Mouse (Mus musculus): Measurements from ENCODE around the gene Rgs6. TPM values are rescaled to one million over a fixed set of nuclear protein-coding genes. Genes with fewer than 3 reads are reported as not detected.

Rgs6 gene
- polyA plus RNA-seq, 1 experiment from 2014 or later = 7.4 TPM

DNA sequence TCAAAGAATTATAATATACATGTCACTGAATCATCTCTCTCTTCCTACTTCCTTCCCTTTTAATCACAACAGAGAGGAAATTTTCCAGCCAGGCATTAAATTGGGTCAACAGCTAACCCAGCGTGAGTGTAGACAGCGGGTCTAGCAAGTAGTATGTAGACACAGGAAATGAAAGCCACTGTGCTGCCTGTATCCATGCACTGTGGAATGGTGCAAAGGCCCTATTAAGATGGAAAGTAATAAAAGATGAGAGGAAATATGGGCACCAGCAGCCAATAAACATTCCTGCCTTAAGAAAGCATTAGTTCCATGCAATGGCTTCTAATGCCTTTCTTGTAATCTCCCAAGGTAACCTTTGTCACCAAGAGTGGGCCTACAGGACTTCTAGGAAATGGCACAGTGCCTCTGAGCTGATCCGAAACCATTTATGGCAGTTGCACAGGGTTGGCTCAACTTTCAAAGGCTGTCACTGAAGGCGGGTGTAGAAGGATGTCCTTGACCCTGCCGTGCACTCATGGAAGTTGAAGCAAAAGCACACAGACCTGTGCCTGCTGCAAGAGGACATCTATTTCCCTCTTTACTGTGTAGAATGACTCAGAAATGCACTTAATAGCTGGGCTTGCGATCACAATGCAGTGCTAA is 347.1 kb downstream of the Rgs6 start:
- H3K9ac ChIP-seq (replicated peaks; ENCODE audit: low read depth, low read length) = no peak overlapping the region
- H3K27me3 ChIP-seq (ENCODE audit: control insufficient read depth, insufficient read depth, low read length) = no peaks in the 10 kb centered on the region
- no peak overlapping the region for H3K27ac ChIP-seq (ENCODE audit: low read depth, low read length)
- no peaks in the 10 kb centered on the region for H3K4me1 ChIP-seq (ENCODE audit: control insufficient read depth, insufficient read depth, low read length)
- no peaks in the 10 kb centered on the region for H3K9me3 ChIP-seq (ENCODE audit: control insufficient read depth, low read length)
- H3K36me3 ChIP-seq (ENCODE audit: control insufficient read depth, insufficient read depth, low read length) = no peaks in the 10 kb centered on the region
- H3K4me3 ChIP-seq (ENCODE audit: low read depth, low read length) = no peak overlapping the region
- WGBS = 76% methylated on average over 6 of the region's 6 CpGs
- no peak for ATAC-seq (ENCODE audit: low read depth)
- H3K4me2 ChIP-seq (ENCODE audit: low read depth, low read length) = no peak overlapping the region

DNA sequence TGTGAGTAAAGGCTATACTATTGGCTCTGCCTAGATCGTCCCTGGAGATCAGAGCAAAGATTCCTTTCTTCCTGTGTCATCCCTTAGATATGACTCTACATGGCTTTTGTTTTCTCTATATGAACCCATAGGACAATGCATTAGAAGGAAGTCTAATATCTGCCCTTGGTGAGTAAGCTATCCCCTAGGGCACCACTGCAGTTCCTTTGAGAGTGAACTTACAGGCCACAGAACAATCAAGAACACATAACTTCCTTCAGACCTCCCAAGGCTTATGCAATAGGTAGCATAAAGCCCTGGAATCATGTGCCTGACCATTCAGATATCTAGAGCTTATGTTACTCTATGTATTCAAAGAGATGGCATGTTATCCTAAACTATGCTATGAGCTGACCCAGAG is 347.7 kb downstream of the Rgs6 start:
- H3K27ac ChIP-seq (ENCODE audit: low read depth, low read length) = no peak overlapping the region
- no peaks in the 10 kb centered on the region for H3K9me3 ChIP-seq (ENCODE audit: control insufficient read depth, low read length)
- H3K4me3 ChIP-seq (ENCODE audit: low read depth, low read length) = no peak overlapping the region
- ATAC-seq (ENCODE audit: low read depth) = no peak
- no peak overlapping the region for H3K9ac ChIP-seq (replicated peaks; ENCODE audit: low read depth, low read length)
- H3K36me3 ChIP-seq (ENCODE audit: control insufficient read depth, insufficient read depth, low read length) = no peaks in the 10 kb centered on the region
- H3K27me3 ChIP-seq (ENCODE audit: control insufficient read depth, insufficient read depth, low read length) = no peaks in the 10 kb centered on the region
- H3K4me2 ChIP-seq (ENCODE audit: low read depth, low read length) = no peak overlapping the region
- 91% methylated on average over 1 of the region's 1 CpGs for WGBS
- no peaks in the 10 kb centered on the region for H3K4me1 ChIP-seq (ENCODE audit: control insufficient read depth, insufficient read depth, low read length)

DNA sequence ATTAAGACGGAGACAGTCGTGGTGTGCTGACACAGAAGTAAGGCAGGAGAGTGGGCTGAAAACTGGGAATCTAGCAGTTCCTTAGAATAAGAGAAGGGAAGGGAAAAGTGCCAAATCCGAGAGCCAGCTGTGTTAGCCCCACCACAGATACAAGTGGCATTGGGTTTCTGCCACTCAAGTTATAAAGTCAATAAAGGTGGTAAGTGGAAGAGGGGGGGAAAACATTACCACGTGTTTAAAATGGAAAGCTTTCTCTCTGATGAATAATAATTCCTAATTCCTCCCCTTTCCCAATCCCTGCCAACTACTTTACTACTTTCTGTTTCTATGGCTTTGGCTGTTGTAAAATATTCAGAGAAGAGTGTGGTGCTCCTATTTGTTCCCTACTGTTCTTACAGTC is 352.4 kb downstream of the Rgs6 start:
- no peak for ATAC-seq (ENCODE audit: low read depth)
- no peak overlapping the region for H3K9ac ChIP-seq (replicated peaks; ENCODE audit: low read depth, low read length)
- 67% methylated on average over 4 of the region's 4 CpGs for WGBS

DNA sequence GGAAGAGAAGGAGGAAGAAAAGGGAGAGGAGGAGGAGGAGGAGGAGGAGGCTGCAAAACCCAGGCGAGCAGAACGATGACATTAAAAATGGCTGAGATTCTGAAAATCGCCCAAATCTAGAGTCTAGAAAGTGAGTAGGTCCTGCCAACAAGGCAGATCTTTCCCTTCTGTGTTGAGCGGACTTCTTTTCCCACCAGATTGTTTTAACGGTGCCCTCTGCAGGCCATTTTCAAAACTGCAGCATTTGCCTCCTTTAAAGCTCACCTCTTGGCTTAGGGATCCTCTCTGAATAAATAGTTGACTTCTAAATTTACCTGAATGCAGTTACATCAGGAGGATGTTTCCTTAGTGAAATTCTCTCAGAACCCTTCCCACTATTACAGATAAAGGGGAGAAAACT is 358.4 kb downstream of the Rgs6 start:
- no peaks in the 10 kb centered on the region for H3K4me1 ChIP-seq (ENCODE audit: control insufficient read depth, insufficient read depth, low read length)
- WGBS = 26% methylated on average over 5 of the region's 5 CpGs
- no peak; the same call in 1 of the 2 replicates for ATAC-seq (ENCODE audit: low read depth)

More for the DNA sequence above, 352.4 kb downstream of the Rgs6 start:
- H3K4me1 ChIP-seq (ENCODE audit: control insufficient read depth, insufficient read depth, low read length) = no peaks in the 10 kb centered on the region
- H3K4me3 ChIP-seq (ENCODE audit: low read depth, low read length) = no peak overlapping the region
- H3K4me2 ChIP-seq (ENCODE audit: low read depth, low read length) = no peak overlapping the region
- H3K27ac ChIP-seq (ENCODE audit: low read depth, low read length) = no peak overlapping the region
- no peaks in the 10 kb centered on the region for H3K9me3 ChIP-seq (ENCODE audit: control insufficient read depth, low read length)
- no peaks in the 10 kb centered on the region for H3K36me3 ChIP-seq (ENCODE audit: control insufficient read depth, insufficient read depth, low read length)
- H3K27me3 ChIP-seq (ENCODE audit: control insufficient read depth, insufficient read depth, low read length) = no peaks in the 10 kb centered on the region

DNA sequence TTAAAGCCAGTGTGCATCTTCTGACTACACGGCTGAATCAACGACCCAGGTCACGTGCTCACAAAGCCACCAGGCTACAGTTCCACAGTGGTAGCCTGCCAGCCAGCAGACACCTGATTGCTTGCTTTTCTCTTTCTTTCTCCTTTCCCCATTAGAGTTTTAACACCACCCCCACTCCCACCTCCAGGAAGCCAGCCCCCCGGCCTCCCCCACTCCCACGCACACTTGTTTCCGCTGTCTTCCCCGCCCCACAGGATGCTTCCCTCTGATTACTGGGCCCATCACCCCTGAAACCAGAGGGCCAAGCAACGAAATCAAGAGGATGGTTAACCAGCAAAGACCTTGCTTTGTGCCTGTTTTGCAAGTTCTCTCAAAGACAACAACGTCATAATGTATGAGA is 373.0 kb downstream of the Rgs6 start:
- H3K4me2 ChIP-seq (ENCODE audit: low read depth, low read length) = no peak overlapping the region
- WGBS = 85% methylated on average over 9 of the region's 9 CpGs
- no peak overlapping the region for H3K9ac ChIP-seq (replicated peaks; ENCODE audit: low read depth, low read length)
- no peak for ATAC-seq (ENCODE audit: low read depth)
- H3K27me3 ChIP-seq (ENCODE audit: control insufficient read depth, insufficient read depth, low read length) = no peaks in the 10 kb centered on the region
- H3K4me3 ChIP-seq (ENCODE audit: low read depth, low read length) = no peak overlapping the region
- H3K27ac ChIP-seq (ENCODE audit: low read depth, low read length) = no peak overlapping the region
- no peaks in the 10 kb centered on the region for H3K9me3 ChIP-seq (ENCODE audit: control insufficient read depth, low read length)
- H3K4me1 ChIP-seq (ENCODE audit: control insufficient read depth, insufficient read depth, low read length) = no peaks in the 10 kb centered on the region
- H3K36me3 ChIP-seq (ENCODE audit: control insufficient read depth, insufficient read depth, low read length) = no peaks in the 10 kb centered on the region

More for the DNA sequence above, 358.4 kb downstream of the Rgs6 start:
- Histone ChIP-seq H3K9me3 (ENCODE audit: control insufficient read depth, low read length) (no peaks in the 10 kb centered on the region), H3K4me3 (ENCODE audit: low read depth, low read length) (no peak overlapping the region), H3K27ac (ENCODE audit: low read depth, low read length) (no peak overlapping the region), H3K4me2 (ENCODE audit: low read depth, low read length) (no peak overlapping the region), H3K27me3 (ENCODE audit: control insufficient read depth, insufficient read depth, low read length) (no peaks in the 10 kb centered on the region), H3K9ac (replicated peaks; ENCODE audit: low read depth, low read length) (no peak overlapping the region), H3K36me3 (ENCODE audit: control insufficient read depth, insufficient read depth, low read length) (no peaks in the 10 kb centered on the region)

DNA sequence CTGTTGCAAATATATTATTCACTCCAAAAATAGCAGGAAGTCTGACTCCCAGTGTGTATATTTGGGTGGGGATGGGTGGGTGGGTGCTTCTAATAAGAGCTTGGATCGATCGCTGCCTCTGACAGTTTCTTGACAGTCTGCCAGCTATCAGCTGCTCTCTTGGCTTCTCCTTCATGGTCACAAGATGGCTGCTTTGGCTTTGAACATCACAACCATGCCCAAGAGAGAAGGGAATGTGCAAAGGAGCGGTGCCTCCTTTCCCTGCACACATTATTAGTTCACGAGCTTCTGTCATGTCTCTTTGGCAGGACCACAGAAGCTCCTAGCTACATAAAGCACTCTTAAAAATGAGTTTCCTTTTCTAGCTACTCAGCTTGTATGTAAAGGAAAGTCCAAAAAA is 373.8 kb downstream of the Rgs6 start:
- WGBS = 69% methylated on average over 4 of the region's 4 CpGs
- Histone ChIP-seq H3K4me2 (ENCODE audit: low read depth, low read length) (no peak overlapping the region), H3K4me1 (ENCODE audit: control insufficient read depth, insufficient read depth, low read length) (no peaks in the 10 kb centered on the region), H3K9ac (replicated peaks; ENCODE audit: low read depth, low read length) (no peak overlapping the region), H3K36me3 (ENCODE audit: control insufficient read depth, insufficient read depth, low read length) (no peaks in the 10 kb centered on the region), H3K27ac (ENCODE audit: low read depth, low read length) (no peak overlapping the region), H3K4me3 (ENCODE audit: low read depth, low read length) (no peak overlapping the region), H3K27me3 (ENCODE audit: control insufficient read depth, insufficient read depth, low read length) (no peaks in the 10 kb centered on the region), H3K9me3 (ENCODE audit: control insufficient read depth, low read length) (no peaks in the 10 kb centered on the region)
- no peak for ATAC-seq (ENCODE audit: low read depth)

DNA sequence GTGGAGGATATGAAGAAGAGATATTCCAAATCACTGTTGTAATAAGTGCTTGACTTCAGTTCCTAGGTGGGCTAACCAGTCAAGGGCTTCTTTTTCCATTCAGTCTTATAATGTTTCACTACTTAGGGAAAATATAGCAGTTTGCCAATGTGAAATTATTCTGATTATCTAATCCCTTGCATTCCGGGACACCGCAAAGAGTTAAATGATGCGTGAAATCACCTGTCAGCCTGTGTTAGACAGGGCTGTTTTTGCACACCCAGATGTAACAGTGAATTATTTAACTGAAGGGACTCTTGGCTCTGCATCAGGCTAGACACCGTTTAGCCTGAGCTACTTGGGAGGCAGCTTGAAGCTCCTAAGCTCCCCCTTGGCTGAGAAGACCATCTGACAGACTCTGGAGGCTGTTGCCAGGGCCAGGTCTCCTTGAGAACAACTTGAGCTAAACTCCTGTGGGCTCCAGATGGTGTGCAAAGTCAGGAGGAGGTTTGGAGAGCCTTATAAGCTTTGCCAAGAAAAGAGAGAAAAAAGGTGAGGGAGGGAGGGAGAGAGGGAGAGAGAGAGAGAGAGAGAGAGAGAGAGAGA is 382.5 kb downstream of the Rgs6 start:
- Histone ChIP-seq H3K4me1 (ENCODE audit: control insufficient read depth, insufficient read depth, low read length) (no peaks in the 10 kb centered on the region), H3K9ac (replicated peaks; ENCODE audit: low read depth, low read length) (no peak overlapping the region), H3K36me3 (ENCODE audit: control insufficient read depth, insufficient read depth, low read length) (no peaks in the 10 kb centered on the region), H3K27me3 (ENCODE audit: control insufficient read depth, insufficient read depth, low read length) (no peaks in the 10 kb centered on the region), H3K27ac (ENCODE audit: low read depth, low read length) (no peak overlapping the region), H3K4me3 (ENCODE audit: low read depth, low read length) (no peak overlapping the region), H3K4me2 (ENCODE audit: low read depth, low read length) (no peak overlapping the region), H3K9me3 (ENCODE audit: control insufficient read depth, low read length) (no peaks in the 10 kb centered on the region)
- 47% methylated on average over 4 of the region's 4 CpGs for WGBS
- no peak for ATAC-seq (ENCODE audit: low read depth)

DNA sequence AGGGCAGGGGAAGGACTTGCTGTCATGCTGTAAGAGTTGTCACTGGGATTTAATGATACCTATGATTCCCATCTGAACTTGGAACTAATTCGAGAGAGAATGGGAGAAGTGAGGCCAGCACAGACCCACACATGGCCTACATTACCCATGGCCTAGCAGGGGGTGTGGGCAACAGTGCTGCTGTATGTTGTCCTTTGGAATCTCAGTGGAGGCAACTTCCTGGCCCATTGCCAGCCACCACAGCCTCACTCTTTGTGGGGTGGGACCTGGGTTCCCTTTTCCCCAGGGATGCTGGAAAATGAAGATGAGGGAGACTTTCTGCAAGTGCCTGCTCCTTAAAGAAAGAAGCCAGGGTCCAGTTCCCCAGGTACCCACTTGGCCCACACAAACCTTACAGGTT is 383.1 kb downstream of the Rgs6 start:
- no peak overlapping the region for H3K4me3 ChIP-seq (ENCODE audit: low read depth, low read length)
- no peak overlapping the region for H3K27ac ChIP-seq (ENCODE audit: low read depth, low read length)
- H3K9me3 ChIP-seq (ENCODE audit: control insufficient read depth, low read length) = no peaks in the 10 kb centered on the region
- 85% methylated on average over 1 of the region's 1 CpGs for WGBS
- H3K4me2 ChIP-seq (ENCODE audit: low read depth, low read length) = no peak overlapping the region
- H3K4me1 ChIP-seq (ENCODE audit: control insufficient read depth, insufficient read depth, low read length) = no peaks in the 10 kb centered on the region
- H3K27me3 ChIP-seq (ENCODE audit: control insufficient read depth, insufficient read depth, low read length) = no peaks in the 10 kb centered on the region
- H3K9ac ChIP-seq (replicated peaks; ENCODE audit: low read depth, low read length) = no peak overlapping the region
- ATAC-seq (ENCODE audit: low read depth) = no peak
- H3K36me3 ChIP-seq (ENCODE audit: control insufficient read depth, insufficient read depth, low read length) = no peaks in the 10 kb centered on the region

DNA sequence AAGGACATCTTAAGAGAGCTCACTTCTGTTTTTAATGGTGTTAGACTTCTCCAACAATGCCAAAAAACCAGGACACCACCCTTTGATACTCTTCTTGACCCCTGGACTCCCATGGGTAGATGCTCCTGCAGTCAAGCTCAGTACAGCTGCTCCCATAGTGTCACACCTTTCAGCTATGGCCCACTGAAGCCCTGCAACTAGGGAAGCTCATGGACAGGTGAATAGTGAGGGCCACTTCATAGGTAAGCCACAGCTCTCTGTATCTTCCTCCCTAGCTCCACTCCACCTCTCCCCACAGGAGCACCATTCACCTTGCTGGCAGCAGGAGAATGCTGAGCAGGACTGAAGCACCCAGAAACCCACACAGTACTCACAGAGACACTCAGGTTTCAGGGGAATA is 384.6 kb downstream of the Rgs6 start:
- no peak for ATAC-seq (ENCODE audit: low read depth)
- no peak overlapping the region for H3K4me2 ChIP-seq (ENCODE audit: low read depth, low read length)
- no peaks in the 10 kb centered on the region for H3K4me1 ChIP-seq (ENCODE audit: control insufficient read depth, insufficient read depth, low read length)
- H3K36me3 ChIP-seq (ENCODE audit: control insufficient read depth, insufficient read depth, low read length) = no peaks in the 10 kb centered on the region
- no peaks in the 10 kb centered on the region for H3K27me3 ChIP-seq (ENCODE audit: control insufficient read depth, insufficient read depth, low read length)
- H3K9ac ChIP-seq (replicated peaks; ENCODE audit: low read depth, low read length) = no peak overlapping the region
- no peak overlapping the region for H3K4me3 ChIP-seq (ENCODE audit: low read depth, low read length)
- no peaks in the 10 kb centered on the region for H3K9me3 ChIP-seq (ENCODE audit: control insufficient read depth, low read length)
- no peak overlapping the region for H3K27ac ChIP-seq (ENCODE audit: low read depth, low read length)

Data from neural tube, embryonic 14.5 days (tissue).